Mouse (Mus musculus): ENCODE measurements around the gene Rffl.

GRCm38 (mm10) chr11:82755919-82756318 lies 115.1 kb downstream of the Rffl start:
- TF ChIP-seq GATA1 (IDR thresholded peaks at IDR 0.05; ENCODE audit: low read length): no peak
- TF ChIP-seq TAL1 (IDR thresholded peaks at IDR 0.05; ENCODE audit: low read length): no peak

Data from erythroblast, embryonic 14.5 days (primary cell).